Mouse (Mus musculus) hematopoietic multipotent progenitor cell, adult 10-12 weeks (in vitro differentiated cells): ENCODE results near the gene Hacd4. TPM values are rescaled to one million over a fixed set of nuclear protein-coding genes. Genes with fewer than 3 reads are reported as not detected.

ENCODE experiments used
- polyA plus RNA-seq: library from polyadenylated mRNA; stranded (reverse); fragments of >175 nt; gene quantifications from 2 replicates; pipeline ENCODE4 v1.2.3, GENCODE M21; 2012; ENCODE audit warnings: low replicate concordance

Hacd4 gene
- polyA plus RNA-seq = 0.84 and 1.4 TPM in 2 replicates

GRCm38 (mm10) chr4:88438326-88438989, at the start of gene Hacd4:
TSS of gene Hacd4 (minus strand) at chr4:88438928.

Other genes with a start within 250 kb of the Hacd4 start
- gene Ifnb1, start 83.8 kb upstream of the Hacd4 start, polyA plus RNA-seq = not detected in 2 replicates
- not detected in 2 replicates for gene Ifna15, start 119.3 kb upstream of the Hacd4 start, polyA plus RNA-seq
- gene Ifna14, start 132.9 kb upstream of the Hacd4 start, polyA plus RNA-seq = not detected in 2 replicates
- gene Ifna9, start 153.5 kb upstream of the Hacd4 start, polyA plus RNA-seq = not detected in 2 replicates
- not detected in 2 replicates for gene Ifna12, start 164.4 kb upstream of the Hacd4 start, polyA plus RNA-seq
- not detected in 2 replicates for gene C87499, start 195.5 kb upstream of the Hacd4 start, polyA plus RNA-seq
- not detected in 2 replicates for gene Ifna13, start 205.5 kb upstream of the Hacd4 start, polyA plus RNA-seq
- gene Ifna16, start 238.0 kb upstream of the Hacd4 start, polyA plus RNA-seq = not detected in 2 replicates
- gene Ifna2, start 245.0 kb upstream of the Hacd4 start, polyA plus RNA-seq = not detected in 2 replicates